16 mouse cellular contexts compared by ENCODE assay signal in the genomic region with DNA sequence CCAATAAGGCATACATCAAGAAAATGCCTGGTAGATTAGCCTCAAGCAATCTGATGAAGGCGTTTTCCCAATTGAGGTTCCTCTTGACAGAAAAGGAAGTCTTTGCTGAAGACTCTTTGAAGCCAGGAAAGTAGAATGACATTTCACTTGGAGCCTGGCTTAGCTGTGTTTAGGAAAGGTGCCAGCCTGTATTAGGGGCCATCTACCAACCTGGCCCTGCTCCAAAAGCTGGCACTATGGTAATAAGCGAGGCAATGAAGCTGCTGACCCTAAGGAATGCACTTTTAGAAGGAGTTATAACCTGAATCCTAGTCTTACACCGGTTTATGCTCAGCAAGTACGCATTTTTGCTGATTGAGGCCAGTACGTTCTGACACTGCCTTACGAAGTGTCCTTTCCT.
"Had no signal": no experiment of that assay in that cellular context is flagged by ENCODE, and none has a peak within 500 bp of the region (broad histone marks: within the 10 kb centered on the region; RNA-seq: fewer than 3 reads in every experiment).

No protein-coding gene starts in this region.

- H3K27ac ChIP-seq: neural tube, embryonic 13.5 days; neural tube, embryonic 15.5 days; stomach, embryonic 15.5 days; stomach, postnatal 0 days had no signal

- H3K36me3 ChIP-seq: neural tube, embryonic 13.5 days; neural tube, embryonic 15.5 days; stomach, embryonic 15.5 days had no signal

- H3K9ac ChIP-seq: neural tube, embryonic 13.5 days; neural tube, embryonic 15.5 days; stomach, embryonic 15.5 days had no signal

- DNase-seq: retina, postnatal 1 day; right cerebral cortex, adult 18-20 months; right cerebral cortex, postnatal 14 days; right cerebral cortex, postnatal 25 days; right cerebral cortex, postnatal 4 days; spleen, adult 18-20 months; thymus, adult 18-20 months; thymus, adult 2 months; thymus, postnatal 14 days; thymus, postnatal 25 days; thymus, postnatal 36 days; thymus, postnatal 4 days had no signal

- H3K27me3 ChIP-seq: neural tube, embryonic 13.5 days; neural tube, embryonic 15.5 days; stomach, embryonic 15.5 days had no signal

- H3K9me3 ChIP-seq: neural tube, embryonic 13.5 days; neural tube, embryonic 15.5 days; stomach, embryonic 15.5 days had no signal

- H3K4me3 ChIP-seq: neural tube, embryonic 13.5 days; neural tube, embryonic 15.5 days; stomach, embryonic 15.5 days had no signal

- H3K4me2 ChIP-seq: neural tube, embryonic 13.5 days; neural tube, embryonic 15.5 days; stomach, embryonic 15.5 days had no signal
